Mouse (Mus musculus) kidney, adult 10 weeks (tissue): ENCODE measurements around the gene Vmn1r174. TPM values are rescaled to one million over a fixed set of nuclear protein-coding genes. Genes with fewer than 3 reads are reported as not detected.

Source experiments
- polyA plus RNA-seq: library from polyadenylated mRNA; stranded (reverse); fragments of 350-450 nt; fragmentation: Illumina TruSeq; extraction: RNeasy Lipid Tissue Mini Kit (QIAGEN cat#74804); gene quantifications from one replicate; pipeline ENCODE4 v1.2.3, GENCODE M21; 2014; ENCODE audit warnings: low read depth, low replicate concordance

Gene Vmn1r174
- polyA plus RNA-seq, result not detected

DNA sequence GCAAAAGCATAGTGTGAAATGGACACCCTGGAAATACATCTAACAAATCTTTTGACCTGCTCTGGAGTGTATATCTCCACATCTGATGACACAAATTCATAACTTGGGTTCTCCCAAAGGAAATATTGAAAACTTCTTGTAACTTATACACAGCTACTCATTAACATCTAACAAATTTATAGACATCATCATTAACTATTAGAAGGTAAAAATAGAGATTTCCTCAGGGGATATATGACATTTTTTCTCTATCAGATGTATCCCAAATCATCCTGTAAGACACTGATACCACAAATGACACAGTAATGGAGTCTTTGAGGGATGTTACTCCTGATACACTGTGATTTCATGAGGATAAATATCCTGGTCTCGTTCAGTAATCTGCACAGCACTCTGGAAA lies at the start of gene Vmn1r174:
Gene Vmn1r174 (plus strand): TSS at position 301 of the 400 bp plus-strand sequence.

GRCm38 (mm10) chr7:23810543-23810942 lies 58.5 kb downstream of the Vmn1r174 start, which contains the start of gene Vmn1r175:
TSS of gene Vmn1r175 (minus strand) at chr7:23810643.

Other genes starting within 250 kb of the Vmn1r174 start
- gene Vmn1r167, start 245.1 kb upstream of the Vmn1r174 start, polyA plus RNA-seq, result not detected
- not detected for gene Vmn1r168, start 212.5 kb upstream of the Vmn1r174 start, polyA plus RNA-seq
- gene Vmn1r169, start 176.7 kb upstream of the Vmn1r174 start, polyA plus RNA-seq, result not detected
- gene Vmn1r170, start 146.1 kb upstream of the Vmn1r174 start, polyA plus RNA-seq, result not detected
- not detected for gene Vmn1r171, start 121.5 kb upstream of the Vmn1r174 start, polyA plus RNA-seq
- not detected for gene Vmn1r172, start 94.0 kb upstream of the Vmn1r174 start, polyA plus RNA-seq
- not detected for gene Vmn1r173, start 51.6 kb upstream of the Vmn1r174 start, polyA plus RNA-seq
- not detected for gene Vmn1r175, start 58.4 kb downstream of the Vmn1r174 start, polyA plus RNA-seq
- not detected for gene Vmn1r176, start 85.1 kb downstream of the Vmn1r174 start, polyA plus RNA-seq
- not detected for gene Vmn1r177, start 114.2 kb downstream of the Vmn1r174 start, polyA plus RNA-seq
- not detected for gene Vmn1r178, start 139.7 kb downstream of the Vmn1r174 start, polyA plus RNA-seq
- gene Vmn1r179, start 174.7 kb downstream of the Vmn1r174 start, polyA plus RNA-seq, result not detected
- not detected for gene Vmn1r180, start 198.4 kb downstream of the Vmn1r174 start, polyA plus RNA-seq
- not detected for gene Vmn1r181, start 222.3 kb downstream of the Vmn1r174 start, polyA plus RNA-seq
- not detected for gene V1rd19, start 249.4 kb downstream of the Vmn1r174 start, polyA plus RNA-seq